Mouse (Mus musculus): ENCODE measurements around the gene Rptor. TPM values are rescaled to one million over a fixed set of nuclear protein-coding genes. Genes with fewer than 3 reads are reported as not detected.

Rptor gene
- total and polyA plus RNA-seq, 3 experiments, result 33.9 to 34.9 TPM; not detected in 1

DNA sequence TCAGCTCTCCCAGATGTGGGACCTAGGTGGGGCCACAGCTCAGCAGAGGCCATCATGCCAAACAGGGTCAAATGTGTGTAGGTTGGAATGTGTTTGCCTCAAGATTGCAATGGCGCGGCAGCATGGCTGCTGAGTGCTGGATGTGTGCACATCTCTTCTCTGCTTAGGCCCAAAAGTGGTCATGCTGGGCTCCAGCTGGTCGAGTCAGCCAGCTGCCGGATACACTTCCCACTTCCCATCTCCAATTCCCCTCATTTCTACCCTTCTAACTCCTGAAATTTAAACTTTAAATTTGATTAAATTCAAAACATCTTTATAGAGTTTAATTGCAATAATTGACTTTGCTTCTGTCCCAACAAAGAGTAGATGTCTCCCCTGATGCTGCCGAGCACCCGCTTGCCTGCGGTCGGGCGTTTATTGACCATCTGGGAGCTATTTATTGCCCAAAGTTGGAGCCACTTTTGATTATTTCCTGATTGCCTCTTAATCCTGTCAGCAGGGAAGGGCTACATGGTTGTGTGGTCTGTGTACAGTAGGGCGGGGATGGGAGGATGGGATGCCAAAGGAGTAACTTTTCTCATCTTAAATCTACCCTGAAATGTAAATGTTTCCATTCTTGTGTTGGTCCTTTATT is 206.1 kb downstream of the Rptor start:
- H3K4me1 ChIP-seq (ENCODE audit: control insufficient read depth in 1 of 2, insufficient read depth in 2 of 2, low read length in 2 of 2), result no peaks in the 10 kb centered on the region
- no peak overlapping the region for H3K9ac ChIP-seq (ENCODE audit: control insufficient read depth, low read depth, low read length, poor library complexity, severe bottlenecking)
- H3K4me3 ChIP-seq (ENCODE audit: control insufficient read depth in 1 of 2, insufficient read depth in 1 of 2, low read depth in 2 of 2, low read length in 2 of 2), result no peak overlapping the region
- H3K36me3 ChIP-seq (ENCODE audit: control insufficient read depth in 1 of 2, insufficient read depth in 2 of 2, low read length in 2 of 2), result no peaks in the 10 kb centered on the region
- no peaks in the 10 kb centered on the region for H3K27me3 ChIP-seq (ENCODE audit: control insufficient read depth in 1 of 2, insufficient read depth in 2 of 2, low read length in 2 of 2)
- DNase-seq (ENCODE audit: low read depth, low spot score), result no peak
- H3K27ac ChIP-seq (ENCODE audit: control insufficient read depth, low read depth, low read length), result no peak overlapping the region
- H3K9me3 ChIP-seq (replicated peaks; ENCODE audit: insufficient read depth, low read length), result no peaks in the 10 kb centered on the region
- H3K79me2 ChIP-seq (ENCODE audit: control insufficient read depth, insufficient read depth, low read length, poor library complexity), result no peaks in the 10 kb centered on the region
- no peak for TF ChIP-seq KAT2A (conservative IDR thresholded peaks at IDR 0.05; ENCODE audit: low read depth, low read length)
- TF ChIP-seq ELF1 (IDR thresholded peaks at IDR 0.05; ENCODE audit: low read depth, low read length), result no peak

DNA sequence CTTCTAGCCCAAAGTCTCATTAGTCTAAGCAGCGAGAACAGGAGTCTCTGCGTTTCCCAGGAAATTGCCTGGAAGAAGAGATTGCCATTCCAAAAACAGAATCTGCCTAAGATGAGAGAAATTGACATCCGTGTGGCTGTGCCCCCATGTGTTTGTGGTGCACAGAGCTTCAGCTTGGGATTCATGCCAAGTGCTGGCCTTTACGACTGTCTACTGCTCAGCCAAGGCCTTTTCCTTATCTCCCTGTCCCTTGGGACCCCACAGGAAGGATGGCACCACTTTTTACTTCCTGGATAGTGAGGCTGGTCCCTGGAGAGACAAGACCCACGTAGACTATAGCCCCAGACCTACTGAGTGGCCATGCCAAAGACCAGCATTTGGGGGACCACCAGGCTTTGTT is 206.6 kb downstream of the Rptor start:
- no peaks in the 10 kb centered on the region for H3K27me3 ChIP-seq (ENCODE audit: control insufficient read depth in 1 of 2, insufficient read depth in 2 of 2, low read length in 2 of 2)
- no peaks in the 10 kb centered on the region for H3K36me3 ChIP-seq (ENCODE audit: control insufficient read depth in 1 of 2, insufficient read depth in 2 of 2, low read length in 2 of 2)

DNA sequence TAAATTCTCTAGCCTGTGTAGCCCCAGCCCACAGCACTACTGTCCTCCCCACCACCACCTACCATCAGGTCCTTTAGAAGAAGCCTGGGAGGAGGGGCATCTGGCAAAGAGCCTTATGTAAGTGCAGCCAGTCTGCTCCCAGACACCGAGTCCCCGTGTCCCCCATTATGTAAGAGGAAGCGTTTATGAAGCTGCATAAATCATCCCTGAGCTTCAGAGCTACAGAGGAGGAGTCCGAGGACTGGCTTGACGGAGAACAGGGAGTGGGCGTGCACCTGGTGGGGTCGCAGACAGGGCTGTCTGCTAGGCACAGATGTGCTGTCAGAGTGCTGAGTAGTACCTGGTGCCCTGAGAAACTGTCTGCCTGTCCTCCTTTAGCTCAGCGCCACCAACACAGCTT is 208.3 kb downstream of the Rptor start:
- no peaks in the 10 kb centered on the region for H3K27me3 ChIP-seq (ENCODE audit: control insufficient read depth in 1 of 2, insufficient read depth in 2 of 2, low read length in 2 of 2)
- no peaks in the 10 kb centered on the region for H3K79me2 ChIP-seq (ENCODE audit: control insufficient read depth, insufficient read depth, low read length, poor library complexity)
- no peak for DNase-seq (ENCODE audit: low read depth, low spot score)
- no peak overlapping the region for H3K9ac ChIP-seq (ENCODE audit: control insufficient read depth, low read depth, low read length, poor library complexity, severe bottlenecking)
- no peaks in the 10 kb centered on the region for H3K4me1 ChIP-seq (ENCODE audit: control insufficient read depth in 1 of 2, insufficient read depth in 2 of 2, low read length in 2 of 2)
- no peak overlapping the region for H3K4me3 ChIP-seq (ENCODE audit: control insufficient read depth in 1 of 2, insufficient read depth in 1 of 2, low read depth in 2 of 2, low read length in 2 of 2)
- H3K9me3 ChIP-seq (replicated peaks; ENCODE audit: insufficient read depth, low read length), result no peaks in the 10 kb centered on the region
- H3K27ac ChIP-seq (ENCODE audit: control insufficient read depth, low read depth, low read length), result no peak overlapping the region
- no peaks in the 10 kb centered on the region; a peak in 1 of 4 replicates for H3K36me3 ChIP-seq (ENCODE audit: control insufficient read depth in 1 of 2, insufficient read depth in 2 of 2, low read length in 2 of 2)
- no peak for TF ChIP-seq POLR2AphosphoS2 (IDR thresholded peaks at IDR 0.05; ENCODE audit: low read length)
- no peak for TF ChIP-seq CHD1 (IDR thresholded peaks at IDR 0.05; ENCODE audit: low read depth, low read length)
- TF ChIP-seq POLR2AphosphoS5 (IDR thresholded peaks at IDR 0.05; ENCODE audit: borderline replicate concordance, low read depth, low read length), result no peak
- TF ChIP-seq NRF1 (IDR thresholded peaks at IDR 0.05; ENCODE audit: insufficient read depth, low read depth, low read length, poor library complexity, severe bottlenecking), result no peak

More for the DNA sequence above, 206.6 kb downstream of the Rptor start:
- H3K27ac ChIP-seq (ENCODE audit: control insufficient read depth, low read depth, low read length), result no peak overlapping the region
- no peaks in the 10 kb centered on the region for H3K79me2 ChIP-seq (ENCODE audit: control insufficient read depth, insufficient read depth, low read length, poor library complexity)
- no peaks in the 10 kb centered on the region for H3K9me3 ChIP-seq (replicated peaks; ENCODE audit: insufficient read depth, low read length)
- no peak overlapping the region for H3K9ac ChIP-seq (ENCODE audit: control insufficient read depth, low read depth, low read length, poor library complexity, severe bottlenecking)
- H3K4me3 ChIP-seq (ENCODE audit: control insufficient read depth in 1 of 2, insufficient read depth in 1 of 2, low read depth in 2 of 2, low read length in 2 of 2), result no peak overlapping the region
- no peak for TF ChIP-seq TBP (IDR thresholded peaks at IDR 0.05; ENCODE audit: low read depth, low read length)
- no peak for TF ChIP-seq ZNF384 (IDR thresholded peaks at IDR 0.05; ENCODE audit: low read depth, low read length)
- TF ChIP-seq GABPA (IDR thresholded peaks at IDR 0.05; ENCODE audit: low read depth, low read length), result no peak
- no peak for TF ChIP-seq USF1 (IDR thresholded peaks at IDR 0.05; ENCODE audit: low read depth, low read length)
- TF ChIP-seq MAFK (IDR thresholded peaks at IDR 0.05; ENCODE audit: borderline replicate concordance, low read depth, low read length), result no peak
- TF ChIP-seq POLR2A (IDR thresholded peaks at IDR 0.05; ENCODE audit: control insufficient read depth in 1 of 2, insufficient read depth in 1 of 2, low read depth in 1 of 2, low read length in 2 of 2, poor library complexity in 1 of 2), result no peak
- no peak for TF ChIP-seq ELF1 (IDR thresholded peaks at IDR 0.05; ENCODE audit: low read depth, low read length)
- TF ChIP-seq EP300 (IDR thresholded peaks at IDR 0.05; ENCODE audit: low read depth in 1 of 2, low read length in 2 of 2), result no peak
- TF ChIP-seq RAD21 (IDR thresholded peaks at IDR 0.05; ENCODE audit: low read depth, low read length), result no peak
- no peak for TF ChIP-seq BHLHE40 (IDR thresholded peaks at IDR 0.05; ENCODE audit: borderline replicate concordance, low read depth, low read length)
- TF ChIP-seq CHD2 (IDR thresholded peaks at IDR 0.05; ENCODE audit: low read length), result no peak
- no peak for TF ChIP-seq MAZ (IDR thresholded peaks at IDR 0.05; ENCODE audit: low read depth, low read length)
- TF ChIP-seq JUND (IDR thresholded peaks at IDR 0.05; ENCODE audit: low read depth, low read length), result no peak
- TF ChIP-seq ZC3H11A (IDR thresholded peaks at IDR 0.05; ENCODE audit: low read depth, low read length), result no peak
- no peak for TF ChIP-seq TCF12 (IDR thresholded peaks at IDR 0.05; ENCODE audit: low read depth, low read length)
- DNase-seq (ENCODE audit: low read depth, low spot score), result no peak
- H3K4me1 ChIP-seq (ENCODE audit: control insufficient read depth in 1 of 2, insufficient read depth in 2 of 2, low read length in 2 of 2), result no peaks in the 10 kb centered on the region

All from MEL (cell line).